Mouse (Mus musculus): ENCODE data around the gene Pex12.
"Not testable (repeated sequence)": the region's sequence is repeated elsewhere in the genome, so short reads cannot be mapped to it uniquely, and the experiment has no call there.

Pex12 gene

DNA sequence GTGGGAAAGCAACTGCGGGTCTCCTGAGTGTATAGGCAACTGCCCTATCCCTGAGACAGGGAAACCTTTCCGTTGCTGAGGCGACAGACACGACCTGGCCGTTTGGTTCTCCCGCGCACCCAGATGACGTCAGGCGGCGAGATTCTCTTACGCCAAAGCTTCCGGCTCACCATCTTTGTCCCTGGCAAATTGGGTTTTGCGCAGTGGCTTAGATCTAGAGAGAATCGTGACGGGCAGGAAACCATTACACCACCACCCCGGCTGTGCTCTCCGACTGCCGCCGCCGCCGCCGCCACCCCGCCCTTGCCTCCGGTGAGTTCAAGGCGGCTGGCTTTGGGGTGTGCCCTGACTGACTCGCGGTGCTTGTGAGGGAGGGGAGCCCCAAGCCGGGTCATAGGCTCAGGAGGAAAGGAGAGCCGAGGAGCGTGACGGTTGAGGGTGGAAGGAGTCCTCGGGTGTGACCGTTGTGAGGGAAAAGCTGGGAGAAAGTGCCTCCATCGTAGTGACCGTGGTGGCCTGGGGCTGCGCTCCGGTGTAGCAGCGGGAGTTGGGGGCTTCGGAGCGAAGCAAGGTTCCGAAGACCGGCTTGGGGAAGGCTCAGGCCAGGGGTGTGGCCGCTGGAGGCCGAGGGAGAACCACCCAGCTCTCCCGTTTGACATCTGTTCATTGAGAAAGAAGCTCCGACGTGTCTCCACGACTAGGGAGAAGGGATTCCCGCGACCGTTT is at the start of gene Pex12:
Gene Pex12 (minus strand): TSS at position 61 of the 726 bp plus-strand sequence.
- peak; percentile 87 to 91 for DNase-seq

DNA sequence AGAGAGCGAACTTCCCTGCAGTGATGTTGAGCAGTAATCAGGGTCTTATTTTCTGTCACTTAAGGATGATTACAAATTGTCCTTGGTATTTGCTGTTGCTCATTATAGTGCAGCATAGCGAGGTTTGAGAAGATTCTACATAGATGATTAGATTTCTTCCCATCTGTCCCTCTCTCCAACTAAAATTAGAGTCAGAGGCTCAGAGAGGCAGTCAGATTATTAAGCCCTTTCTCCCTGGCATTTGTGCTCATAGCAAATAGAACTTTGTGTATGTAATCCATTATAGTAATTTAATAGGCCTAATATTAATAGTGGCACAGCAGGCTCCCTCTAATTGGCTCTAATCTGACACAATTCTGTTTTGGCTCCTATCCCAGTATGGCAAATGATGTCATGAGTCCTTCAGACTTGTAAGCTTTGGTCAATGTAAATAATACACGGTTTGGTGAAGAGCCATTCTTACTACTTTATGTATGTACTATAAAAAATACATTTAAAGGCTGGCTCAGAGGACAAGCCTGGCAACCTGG is 39.4 kb upstream of the Pex12 start:
- DNase-seq = no peak

DNA sequence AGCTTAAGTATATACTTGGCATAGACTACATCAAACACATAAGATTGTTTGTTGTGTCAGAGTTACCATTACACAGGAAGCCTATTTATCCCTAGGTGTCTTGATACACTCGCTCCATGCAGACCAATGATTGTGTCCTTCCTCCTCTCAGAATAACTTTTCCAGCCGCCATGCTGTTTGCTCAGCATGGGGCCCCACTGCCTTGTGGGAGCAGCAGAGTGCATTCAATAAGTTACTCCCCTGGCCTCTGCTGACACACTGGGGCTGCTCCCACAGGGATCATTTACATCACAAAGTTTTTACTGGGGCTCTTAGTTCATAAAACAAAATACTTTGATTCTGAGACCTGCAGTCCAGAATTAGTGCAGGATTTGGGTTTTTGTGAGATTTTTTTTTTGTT is 37.3 kb upstream of the Pex12 start:
- DNase-seq = no peak

DNA sequence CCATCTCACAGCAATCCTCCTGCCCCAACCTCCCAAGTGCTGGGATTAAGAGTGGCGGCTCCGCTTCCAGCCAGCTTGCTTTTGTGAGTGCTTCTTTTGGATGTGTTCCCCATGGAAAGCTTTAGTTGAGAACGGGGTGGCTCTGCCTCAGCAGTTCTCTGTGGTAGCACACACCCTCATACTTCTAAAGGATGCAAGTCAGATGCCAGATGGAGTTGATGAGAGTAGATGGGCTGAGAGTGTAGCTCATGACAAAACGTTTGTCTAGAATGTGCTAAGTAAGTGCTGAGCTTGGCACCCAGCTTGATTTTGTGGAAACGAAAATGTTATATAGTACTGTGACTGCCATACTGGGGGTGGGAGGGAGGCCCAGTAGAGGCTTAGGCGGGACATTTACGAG is 33.4 kb upstream of the Pex12 start:
- DNase-seq = no peak

DNA sequence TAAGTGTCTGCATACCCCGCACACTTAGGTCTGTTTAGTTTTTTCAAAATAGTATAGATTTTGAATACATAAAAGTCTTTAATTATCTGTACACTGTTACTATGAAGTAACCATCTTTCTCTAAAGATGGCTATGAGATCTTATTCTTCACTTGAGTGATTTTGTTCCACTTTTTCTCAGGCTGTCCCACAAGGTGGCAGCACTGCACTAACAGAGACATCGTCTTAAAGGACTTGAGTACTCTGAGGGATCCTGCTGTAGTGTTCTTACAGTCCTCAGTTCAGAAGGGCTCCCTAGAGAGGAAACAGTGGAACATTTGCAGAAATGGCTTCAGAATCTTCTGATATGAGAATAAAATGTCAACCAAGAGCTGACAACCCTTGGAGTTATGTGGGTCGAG is 25.0 kb upstream of the Pex12 start:
- peak; percentile 2 to 15 for DNase-seq

DNA sequence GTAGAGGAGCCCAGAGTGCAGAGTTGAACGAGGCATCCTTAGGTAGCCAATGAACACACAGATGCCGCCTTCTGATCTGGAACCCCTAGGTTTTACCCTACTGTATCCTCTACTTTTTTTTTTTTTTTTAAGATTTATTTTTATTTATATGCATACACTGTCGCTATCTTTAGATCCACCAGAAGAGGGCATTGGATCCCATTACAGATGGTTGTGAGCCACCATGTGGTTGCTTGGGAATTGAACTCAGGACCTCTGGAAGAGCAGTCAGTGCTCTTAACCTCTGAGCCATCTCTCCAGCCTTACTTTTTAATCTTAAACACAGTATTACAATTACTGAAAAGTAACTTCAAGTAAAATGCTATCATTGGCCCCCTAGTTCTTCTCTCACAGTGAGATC is 24.3 kb upstream of the Pex12 start:
- not testable (repeated sequence) for DNase-seq

DNA sequence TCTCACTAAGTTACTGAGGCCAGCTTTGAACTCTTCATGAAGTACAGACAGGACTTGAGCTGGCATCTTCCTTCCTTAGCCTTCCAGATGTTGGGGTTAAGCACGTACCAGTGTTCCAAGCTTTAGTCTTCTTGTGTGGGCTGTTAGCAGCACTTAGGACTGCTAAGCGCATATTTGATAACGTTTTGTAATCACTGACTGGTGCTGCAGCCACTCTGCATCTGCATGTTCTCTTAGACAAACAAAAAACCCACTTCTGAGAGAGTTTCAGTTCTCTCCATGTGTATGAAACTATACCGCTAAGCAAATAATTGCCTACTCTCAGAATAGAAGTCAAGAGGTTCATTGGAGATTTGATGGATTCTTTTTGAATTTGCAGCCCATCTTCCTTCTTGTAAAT is 16.7 kb upstream of the Pex12 start:
- no peak for DNase-seq

DNA sequence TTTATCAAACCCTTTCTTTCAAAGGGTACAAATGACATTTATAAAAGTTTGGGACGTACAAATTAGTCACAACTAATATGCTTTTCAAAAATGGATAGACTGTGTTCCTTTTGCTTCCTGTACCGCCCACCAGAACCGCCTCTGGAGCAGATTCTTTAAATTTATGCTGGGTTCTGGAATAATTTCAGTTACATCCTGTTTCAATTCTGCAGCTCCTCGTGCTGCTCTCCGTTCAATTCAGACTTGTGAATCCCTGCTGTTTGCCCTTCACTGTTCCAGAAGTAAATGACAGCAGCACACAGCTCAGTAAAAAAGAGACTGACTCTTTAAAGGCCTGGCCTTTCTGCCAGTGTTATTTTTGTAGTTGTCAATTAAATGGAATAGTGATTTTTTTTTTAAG is 10.1 kb upstream of the Pex12 start:
- DNase-seq = no peak

DNA sequence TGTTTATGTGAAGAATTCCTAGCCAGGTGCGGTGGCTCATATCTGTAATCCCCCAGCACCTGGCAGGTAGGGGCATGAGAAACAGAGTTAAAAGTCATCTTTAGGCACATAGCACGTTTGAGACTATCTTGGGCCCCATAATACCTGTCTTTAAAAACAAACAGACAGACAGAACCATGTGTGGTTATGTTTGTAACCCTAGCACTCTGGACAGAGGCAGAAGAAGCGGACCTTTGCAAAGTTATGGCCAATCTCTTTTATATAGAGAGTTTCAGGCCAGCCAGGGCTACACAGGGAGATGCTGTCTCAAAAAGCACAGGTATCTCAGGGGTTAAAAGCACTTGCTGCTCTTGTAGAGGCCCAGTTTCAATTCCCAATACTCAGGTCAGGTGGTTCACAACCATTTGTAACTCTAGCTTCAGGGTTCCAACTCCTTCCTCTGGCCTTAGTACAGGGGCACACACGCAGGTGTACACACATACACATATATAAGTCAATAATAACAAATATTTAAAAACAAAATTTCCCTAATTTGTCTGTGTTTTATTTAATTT is 4.4 kb upstream of the Pex12 start:
- DNase-seq = no peak

DNA sequence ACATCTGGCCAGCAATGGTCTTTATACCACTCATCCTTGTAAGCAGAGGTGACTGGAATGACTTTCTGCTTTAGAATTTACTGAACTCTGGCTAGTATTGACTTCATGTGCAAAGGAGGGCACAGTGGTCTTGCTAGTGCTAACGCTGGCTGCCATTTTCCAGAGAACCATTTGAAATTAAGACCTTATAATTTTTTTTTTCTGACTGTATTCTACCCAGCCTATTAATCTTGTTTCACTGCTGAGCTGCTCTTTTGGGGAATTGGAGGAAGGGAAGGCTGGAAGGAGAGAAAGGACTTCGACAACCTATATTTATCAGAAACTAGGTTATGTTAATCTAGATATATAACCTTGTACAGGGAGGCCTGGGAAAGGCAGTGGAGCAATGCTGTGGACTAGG is 2.1 kb upstream of the Pex12 start:
- DNase-seq = no peak

DNA sequence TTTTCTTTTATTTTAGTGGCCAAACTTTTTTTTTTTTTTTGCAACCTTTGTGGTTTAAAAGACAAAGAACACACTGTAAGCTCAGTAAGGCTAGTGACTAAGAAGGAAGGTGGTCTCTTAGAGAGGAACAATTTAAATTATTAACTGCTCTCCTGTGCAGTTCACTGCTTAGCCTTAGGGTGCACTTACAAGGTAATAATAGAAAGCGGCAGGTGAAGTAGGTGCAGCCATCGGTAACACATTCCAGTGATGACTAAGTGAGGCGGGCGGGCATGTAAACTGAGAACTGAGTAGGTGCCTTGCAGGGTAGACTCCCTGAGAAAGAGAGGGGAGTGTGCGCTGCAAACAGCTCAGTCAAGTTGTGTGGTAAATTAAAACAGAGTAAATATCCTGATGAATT is 1.4 kb upstream of the Pex12 start:
- peak in 1 of 2 experiments; percentile 9 for DNase-seq

DNA sequence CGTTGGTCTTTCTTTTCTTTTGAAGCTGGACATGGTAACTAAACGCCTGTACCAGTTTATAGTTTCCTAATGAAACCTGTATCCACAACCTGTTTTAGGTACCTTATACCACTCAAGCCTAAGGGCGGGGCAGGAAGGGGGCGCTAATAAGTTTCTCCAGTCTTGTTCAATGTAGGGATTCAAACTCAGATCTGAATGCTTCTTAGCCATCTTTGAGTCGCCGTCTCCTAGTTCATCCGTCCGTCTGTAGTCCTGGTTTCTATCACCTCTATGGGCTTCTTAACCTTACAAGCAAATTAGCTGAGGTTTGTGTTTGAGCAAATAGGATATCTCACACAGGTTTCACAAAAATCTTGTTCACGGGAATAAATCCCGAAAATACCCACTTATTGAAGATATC is 262 bp downstream of the Pex12 start:
- peak; percentile 26 to 44 for DNase-seq

DNA sequence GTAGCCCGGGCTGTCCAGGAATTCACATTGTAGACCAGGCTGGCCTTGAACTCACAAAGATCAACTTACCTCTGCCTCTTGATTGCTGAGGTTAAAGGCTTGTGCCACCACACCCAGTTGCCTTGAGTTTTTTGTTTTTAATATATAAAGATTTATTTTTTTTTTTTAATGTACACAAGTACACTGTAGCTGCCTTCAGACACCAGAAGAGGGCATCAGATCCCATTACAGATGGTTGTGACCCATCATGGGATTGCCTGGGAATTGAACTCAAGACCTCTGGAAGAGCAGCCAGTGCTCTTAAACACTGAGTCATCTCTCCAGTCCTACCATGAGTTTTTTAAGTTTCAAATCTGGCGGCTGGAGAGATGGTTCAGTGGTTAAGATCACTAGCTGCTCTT is 955 bp downstream of the Pex12 start:
- DNase-seq = no peak

DNA sequence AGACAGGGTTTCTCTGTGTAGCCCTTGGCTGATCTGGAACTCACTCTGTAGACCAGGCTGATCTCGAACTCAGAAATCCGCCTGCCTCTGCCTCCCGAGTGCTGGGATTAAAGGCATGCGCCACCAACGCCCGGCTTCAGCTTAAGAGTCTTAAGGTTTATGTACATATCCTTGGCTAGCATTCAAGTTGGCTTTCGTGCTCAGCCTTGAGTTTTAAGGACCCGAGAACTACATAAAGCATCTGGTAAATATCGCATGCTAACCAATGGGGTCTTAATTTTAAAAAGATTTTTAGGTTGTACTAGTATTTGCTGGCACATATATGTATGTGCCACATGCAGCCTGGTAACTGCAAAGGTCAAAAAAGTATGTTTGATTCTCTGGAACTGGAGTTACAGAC is 2.7 kb downstream of the Pex12 start:
- DNase-seq = peak in 1 of 2 experiments; percentile 8

DNA sequence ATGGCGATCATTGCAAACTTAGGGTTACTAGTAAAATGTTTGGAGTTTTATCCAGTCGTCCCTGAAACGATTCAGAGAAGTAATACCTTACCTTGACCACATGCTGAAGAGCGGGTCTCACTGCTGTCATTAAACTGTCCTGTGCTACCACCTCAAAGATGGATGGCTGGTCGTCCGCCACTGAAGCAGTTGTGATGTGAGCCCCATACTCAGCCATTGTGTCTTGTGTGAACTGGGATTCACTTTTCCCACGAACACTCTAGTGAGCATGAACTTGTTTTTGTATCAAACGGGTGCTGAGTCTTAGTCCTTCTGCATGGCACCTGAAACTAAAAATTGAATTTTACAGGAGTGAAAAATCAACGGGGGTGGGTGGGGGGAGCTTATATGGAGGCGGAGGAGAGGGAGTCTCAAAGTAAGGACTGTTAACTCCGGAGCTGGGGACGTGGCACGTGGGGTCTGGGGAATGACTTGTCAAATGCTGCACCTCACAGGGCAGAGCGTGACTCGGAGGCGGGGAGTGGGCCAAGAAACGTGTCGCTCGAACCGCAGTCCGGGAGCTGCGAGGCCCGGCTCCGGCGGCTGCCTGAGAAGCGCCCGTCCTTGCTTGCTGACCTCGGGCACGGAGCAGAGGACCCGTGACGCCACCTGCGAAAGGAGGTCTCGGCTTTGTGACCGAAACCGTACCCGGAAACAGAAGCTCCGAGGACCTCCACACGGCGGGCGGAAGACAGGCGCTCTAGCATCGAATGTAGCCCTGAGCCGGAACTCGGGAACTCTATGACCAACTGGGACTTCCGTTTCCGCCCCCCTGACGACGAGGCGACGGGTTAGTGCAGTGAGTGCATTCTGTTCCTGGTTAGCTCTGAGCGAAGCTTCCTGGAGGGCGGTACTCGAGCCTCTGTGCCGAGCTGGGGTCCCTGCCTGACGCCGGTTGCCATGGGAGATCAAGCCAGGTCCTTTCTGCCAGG is 3.9 kb downstream of the Pex12 start, which contains the start of gene Ap2b1:
Gene Ap2b1 (plus strand): TSS at position 800 of the 971 bp plus-strand sequence.
- peak; percentile 94 to 96 for DNase-seq

DNA sequence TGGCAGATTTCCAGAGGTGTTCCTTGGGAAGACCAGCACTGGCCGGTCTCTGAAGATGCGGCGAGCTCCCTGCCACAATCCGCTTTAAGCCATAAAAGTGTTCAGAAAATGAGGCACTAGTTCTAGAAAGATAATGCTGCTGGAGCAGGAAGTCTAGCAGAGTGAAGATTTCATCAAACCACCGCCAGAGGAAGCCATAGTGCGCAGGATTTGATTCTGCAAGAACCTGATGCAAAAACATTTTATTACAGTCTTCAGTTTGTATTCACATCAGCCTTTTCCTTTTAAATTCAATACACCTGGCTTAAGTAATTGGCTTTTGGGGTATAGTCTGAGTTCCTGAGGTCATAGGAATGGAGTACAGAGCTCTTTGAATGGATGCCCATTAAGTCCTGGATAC is 4.6 kb downstream of the Pex12 start:
- no peak for DNase-seq

DNA sequence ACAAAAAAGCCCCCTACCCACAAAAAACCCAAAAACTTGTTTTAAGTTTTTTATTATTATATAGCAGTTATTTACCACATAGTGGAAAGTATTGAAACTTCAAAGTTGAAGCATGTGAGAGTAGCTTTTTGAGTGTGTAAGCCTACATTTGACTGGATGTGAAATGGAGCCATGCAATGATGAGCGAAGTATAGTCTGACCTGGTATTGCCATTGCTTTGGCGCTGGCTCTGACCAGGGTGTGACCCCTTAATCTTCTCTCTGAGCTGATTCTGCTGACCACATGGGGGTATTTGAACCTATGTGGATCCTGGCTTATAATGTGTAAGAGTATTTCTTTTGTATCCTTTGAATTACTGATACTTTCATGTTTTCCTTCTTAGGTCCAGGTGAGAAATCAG is 8.3 kb downstream of the Pex12 start:
- no peak for DNase-seq

DNA sequence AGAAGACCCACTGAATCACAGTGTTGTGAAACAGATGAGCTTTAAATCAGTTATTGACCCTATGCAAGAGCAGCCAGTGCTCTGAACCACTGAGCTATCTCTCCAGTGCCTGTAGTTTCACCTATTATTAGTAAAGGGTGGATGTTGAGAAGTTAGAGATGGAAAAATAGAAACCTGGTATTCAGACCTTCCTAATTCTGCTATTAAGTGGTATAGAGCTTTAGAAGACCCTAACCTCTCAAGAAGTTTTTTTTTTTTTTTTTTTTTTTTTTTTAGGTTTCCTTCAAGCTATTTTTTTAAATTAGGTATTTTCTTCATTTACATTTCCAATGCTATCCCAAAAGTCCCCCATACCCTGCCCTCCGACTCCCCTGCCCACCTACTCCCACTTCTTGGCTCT is 9.2 kb downstream of the Pex12 start:
- DNase-seq = no peak

DNA sequence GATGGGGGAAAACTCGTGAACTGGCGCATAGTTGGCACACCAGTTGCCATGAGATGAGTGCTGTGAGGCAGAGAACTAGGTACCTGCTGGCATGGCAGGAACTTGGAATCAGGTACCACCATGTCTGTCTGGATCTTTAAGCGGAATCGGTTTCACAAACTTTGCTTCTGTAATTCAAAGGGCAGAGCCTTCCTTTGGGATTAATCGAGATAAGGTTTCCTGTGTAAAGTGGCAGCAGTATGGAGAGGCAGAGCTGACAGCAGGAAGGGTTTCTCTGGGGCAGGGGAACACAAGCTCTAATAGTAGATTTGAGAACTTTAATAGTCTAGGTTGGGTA is 10.2 kb downstream of the Pex12 start:
- DNase-seq = no peak

DNA sequence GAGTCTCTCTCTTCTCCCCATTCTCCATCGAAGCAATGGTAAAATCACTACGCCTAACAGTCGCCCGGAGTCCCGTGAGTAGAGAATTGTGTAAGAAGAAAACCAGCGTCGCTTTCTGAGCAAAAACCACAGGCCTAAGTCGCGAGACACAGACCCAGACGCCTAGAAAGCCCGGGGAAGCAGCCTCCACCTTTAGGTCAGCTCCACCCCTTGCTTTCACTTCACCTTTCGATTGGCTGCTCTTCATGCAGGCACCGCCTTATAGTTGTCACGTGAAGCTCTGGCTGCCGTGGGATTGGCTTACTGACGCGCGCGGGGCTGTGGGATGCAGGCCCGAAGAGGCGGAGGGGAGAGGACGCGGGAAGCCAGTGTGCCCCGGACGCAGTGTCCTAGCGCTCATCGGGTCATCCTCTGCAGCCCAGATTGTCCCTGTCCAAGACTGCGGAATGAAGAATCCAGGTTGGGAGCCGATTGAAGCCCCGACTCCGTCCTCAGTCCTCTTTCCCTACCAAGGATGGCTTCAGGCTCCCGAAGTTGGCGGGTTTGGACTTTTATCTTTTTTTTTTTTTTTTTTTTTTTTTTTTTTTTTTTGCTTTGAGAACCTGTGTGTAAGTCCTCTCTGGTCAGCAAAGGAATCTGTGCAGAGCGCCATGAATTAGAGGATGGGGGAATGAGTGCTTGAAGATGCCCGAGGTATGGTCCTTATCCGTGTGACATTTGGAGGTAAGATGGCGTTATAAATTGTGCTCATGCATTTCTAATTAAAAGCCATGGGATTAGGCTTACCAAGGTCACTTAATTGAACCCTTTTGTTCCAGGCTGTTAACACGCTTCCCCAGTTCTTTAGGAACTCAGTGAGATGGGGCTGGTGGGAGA is 10.8 kb downstream of the Pex12 start:
- DNase-seq = peak; percentile 91 to 95

DNA sequence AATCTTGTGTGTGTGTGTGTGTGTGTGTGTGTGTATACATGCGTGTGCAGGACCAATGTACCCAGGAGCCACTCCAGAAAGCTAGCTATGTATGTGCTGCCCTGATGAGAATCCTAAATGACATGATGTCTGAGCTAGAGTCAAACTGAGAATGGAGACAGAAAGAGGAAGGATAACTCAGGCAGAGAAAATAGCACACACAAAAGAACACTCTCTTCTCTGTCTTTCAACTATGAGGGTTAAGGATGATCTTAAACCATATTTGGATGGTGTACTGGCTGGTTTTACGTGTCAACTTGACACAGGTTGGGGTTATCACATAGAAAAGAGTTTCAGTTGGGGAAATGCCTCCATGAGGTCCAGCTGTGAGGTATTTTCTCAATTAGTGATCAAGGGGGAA is 12.8 kb downstream of the Pex12 start:
- DNase-seq = no peak

DNA sequence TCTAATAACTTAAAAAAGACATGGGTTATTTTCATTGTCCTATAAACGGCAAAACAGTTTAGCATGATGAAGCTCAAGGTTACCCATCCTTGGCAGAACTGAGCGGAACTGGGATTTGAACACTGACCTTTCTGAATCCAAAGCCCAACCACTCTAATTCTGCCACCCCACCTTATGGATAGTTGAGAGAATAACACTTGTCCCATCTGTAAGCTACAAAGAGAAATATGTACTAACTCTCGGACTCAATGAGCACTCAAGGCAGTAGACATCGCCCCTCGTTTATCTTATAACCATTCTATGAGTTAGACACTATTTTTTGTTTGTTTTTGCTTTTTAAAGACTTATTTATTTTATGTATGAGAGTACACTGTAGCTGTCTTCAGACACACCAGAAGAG is 13.3 kb downstream of the Pex12 start:
- no peak for DNase-seq

DNA sequence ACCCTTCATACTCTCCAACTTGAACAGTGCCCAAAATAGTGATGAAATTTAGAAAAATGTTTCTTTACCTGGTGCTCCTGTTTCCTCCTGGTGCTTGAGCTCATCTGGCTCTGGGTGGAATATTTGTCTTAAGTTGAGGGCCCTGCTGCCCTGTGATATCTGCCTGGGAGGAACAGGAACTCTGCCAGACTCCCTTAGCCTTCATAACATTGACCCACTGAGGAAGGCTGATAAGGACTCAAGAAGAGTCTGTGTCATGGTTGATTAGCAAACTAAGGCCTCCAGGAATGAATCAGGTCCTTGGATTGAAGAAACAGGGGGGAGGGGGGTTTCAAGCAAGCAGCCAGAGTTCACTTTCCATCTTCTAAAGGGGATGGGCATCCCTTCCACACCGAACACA is 15.8 kb downstream of the Pex12 start, which contains the start of gene Slfn14:
Gene Slfn14 (minus strand): TSS at position 161 of the 400 bp plus-strand sequence.
- DNase-seq = no peak

Measured in thymus, adult 18-20 months (tissue).